Mouse (Mus musculus): Measurements from ENCODE around the gene Elovl7.

GRCm38 (mm10) chr13:108301411-108301810 lies 87.2 kb downstream of the Elovl7 start:
- TF ChIP-seq CTCF (IDR thresholded peaks at IDR 0.05; ENCODE audit: low read depth, low read length) (no peak), TAL1 (conservative IDR thresholded peaks at IDR 0.05; ENCODE audit: low read depth, low read length) (no peak)
